Mouse (Mus musculus) limb, embryonic 15.5 days (tissue): Measurements from ENCODE around the gene Smtnl2. TPM values are rescaled to one million over a fixed set of nuclear protein-coding genes. Genes with fewer than 3 reads are reported as not detected.
"Not testable (repeated sequence)": the region's sequence is repeated elsewhere in the genome, so short reads cannot be mapped to it uniquely, and the experiment has no call there.

Experiments used
- ATAC-seq: fragments of 200-750 bp; cut with Nextera tagmentation; 2 replicates; pipeline ENCODE4 v1.8.0; 2017; ENCODE audit warnings: low read depth, moderate TSS enrichment; ENCODE audit not compliant: insufficient number of reproducible peaks, low FRiP score, low TSS enrichment
- H3K27ac ChIP-seq: fragments of 300-500 bp; sonication (generic); 2 replicates; pipeline ENCODE4 v1.5.1; 2015; ENCODE audit warnings: moderate library complexity, mild to moderate bottlenecking, inconsistent platforms
- H3K27me3 ChIP-seq: fragments of 300-500 bp; sonication (generic); 2 replicates; pipeline ENCODE4 v1.6.1; 2015; ENCODE audit warnings: inconsistent platforms
- H3K36me3 ChIP-seq: fragments of 300-500 bp; sonication (generic); 2 replicates; pipeline ENCODE4 v1.6.1; 2015; ENCODE audit warnings: inconsistent platforms
- H3K4me1 ChIP-seq: fragments of 300-500 bp; sonication (generic); 2 replicates; pipeline ENCODE4 v1.6.1; 2015; ENCODE audit warnings: inconsistent platforms
- H3K4me2 ChIP-seq: fragments of 300-500 bp; sonication (generic); 2 replicates; pipeline ENCODE4 v1.6.1; 2015; ENCODE audit warnings: mild to moderate bottlenecking, inconsistent platforms
- H3K4me3 ChIP-seq: fragments of 300-500 bp; sonication (generic); 2 replicates; pipeline ENCODE4 v1.5.1; 2015; ENCODE audit warnings: mild to moderate bottlenecking, inconsistent platforms
- H3K9ac ChIP-seq: fragments of 300-500 bp; sonication (generic); 2 replicates; pipeline ENCODE4 v1.6.1; 2015; ENCODE audit warnings: inconsistent platforms
- H3K9me3 ChIP-seq: fragments of 300-500 bp; sonication (generic); 2 replicates; pipeline ENCODE4 v1.6.1; 2016; ENCODE audit warnings: inconsistent platforms
- WGBS: fragments of 180-500 bp; shearing (Covaris S2); methylation state at CpG from one replicate; pipeline ENCODE4 v1.1.7; 2015; 5-methylcytosine and 5-hydroxymethylcytosine counted together
- microRNA-seq: library from miRNA; unstranded; fragments of <30 nt; microRNA quantifications from one replicate; pipeline ENCODE4, GENCODE M21; 2016
- polyA plus RNA-seq: library from polyadenylated mRNA; unstranded; fragments of >200 nt; fragmentation: Nextera tagmentation; extraction: Ambion mirVana; gene quantifications from 2 replicates; pipeline ENCODE4 v1.2.1, GENCODE M21; 2015

Smtnl2 gene
- polyA plus RNA-seq, 1 experiment from 2014 or later = 85.0 TPM

DNA sequence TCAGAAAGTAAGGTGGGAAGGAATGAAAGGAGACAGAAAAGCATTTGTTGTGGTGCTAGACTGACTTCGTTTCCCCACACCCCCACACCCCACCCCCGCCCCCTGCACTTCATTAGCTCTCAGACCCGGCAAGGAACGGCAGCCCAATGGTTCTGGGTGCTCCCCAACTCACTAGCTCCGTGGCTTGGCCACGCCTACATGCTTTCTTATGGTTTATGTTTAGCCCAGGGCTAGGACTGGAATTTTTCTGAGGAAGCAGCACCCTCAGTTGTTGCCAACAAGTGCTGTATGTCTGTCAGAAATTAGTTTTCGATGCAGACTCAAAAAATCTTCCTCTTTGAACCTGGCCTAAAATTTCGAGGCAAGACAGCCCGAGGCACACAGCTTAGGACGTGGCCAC, 63.0 kb downstream of the Smtnl2 start:
- 32% methylated on average over 10 of the region's 10 CpGs for WGBS
- peaks cover 6% of the 10 kb centered on the region; the same call in 1 of the 2 replicates for H3K4me1 ChIP-seq
- no peak overlapping the region for H3K4me2 ChIP-seq
- H3K4me3 ChIP-seq = no peak overlapping the region
- H3K27ac ChIP-seq = no peak overlapping the region
- H3K9ac ChIP-seq = no peak overlapping the region
- H3K36me3 ChIP-seq = no peaks in the 10 kb centered on the region
- H3K9me3 ChIP-seq = no peaks in the 10 kb centered on the region
- H3K27me3 ChIP-seq = no peaks in the 10 kb centered on the region
- no peak for ATAC-seq

DNA sequence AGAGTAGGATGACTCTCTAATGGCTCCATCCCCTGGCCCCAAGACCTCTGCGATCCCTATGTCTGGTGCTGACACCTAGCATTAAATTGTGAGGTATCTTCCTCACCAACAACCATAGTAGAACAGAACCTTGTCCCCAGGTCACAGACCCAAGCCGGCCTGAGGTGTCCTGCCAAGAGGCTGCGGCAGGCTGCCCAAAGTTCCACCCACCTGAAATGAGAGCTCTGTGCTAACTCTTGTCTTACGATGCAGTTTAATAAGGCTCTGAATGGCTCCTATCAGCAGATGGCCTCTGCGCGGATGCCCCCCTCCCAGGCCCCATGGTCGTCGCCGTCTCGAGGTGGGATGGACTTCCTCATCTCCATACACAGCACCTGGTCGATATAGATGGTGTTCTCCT, 67.0 kb downstream of the Smtnl2 start:
- Histone ChIP-seq H3K9me3 (no peaks in the 10 kb centered on the region), H3K27ac (no peak overlapping the region), H3K36me3 (no peaks in the 10 kb centered on the region), H3K4me3 (no peak overlapping the region), H3K27me3 (no peaks in the 10 kb centered on the region), H3K4me2 (no peak overlapping the region), H3K9ac (no peak overlapping the region), H3K4me1 (peaks cover 6% of the 10 kb centered on the region; the same call in 1 of the 2 replicates)
- ATAC-seq = no peak
- 82% methylated on average over 11 of the region's 11 CpGs for WGBS

DNA sequence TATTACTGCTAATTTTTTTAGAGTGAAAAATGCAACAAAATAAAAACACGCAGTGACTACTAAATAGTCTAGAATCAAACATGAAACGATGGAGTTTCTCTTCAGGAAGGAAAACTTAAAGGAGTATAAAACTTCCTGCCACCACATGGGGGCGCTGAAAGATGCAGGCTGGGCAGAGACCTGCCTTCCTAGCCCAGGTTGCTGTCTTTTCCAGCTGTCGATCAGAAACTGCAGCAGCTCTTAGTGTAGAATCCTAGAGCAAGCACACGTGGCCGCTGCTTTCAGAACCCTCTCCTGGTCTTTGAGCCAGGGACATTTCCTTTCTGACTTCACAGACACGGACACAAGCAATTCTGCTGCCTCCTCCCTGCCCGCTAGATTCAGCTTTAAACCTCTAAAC, 67.6 kb downstream of the Smtnl2 start:
- Histone ChIP-seq H3K9me3 (no peaks in the 10 kb centered on the region), H3K4me3 (no peak overlapping the region), H3K9ac (no peak overlapping the region), H3K4me2 (no peak overlapping the region), H3K27ac (no peak overlapping the region), H3K27me3 (no peaks in the 10 kb centered on the region), H3K36me3 (no peaks in the 10 kb centered on the region), H3K4me1 (peaks cover 3% of the 10 kb centered on the region; the same call in 1 of the 2 replicates)
- WGBS = 25% methylated on average over 8 of the region's 8 CpGs
- no peak for ATAC-seq

DNA sequence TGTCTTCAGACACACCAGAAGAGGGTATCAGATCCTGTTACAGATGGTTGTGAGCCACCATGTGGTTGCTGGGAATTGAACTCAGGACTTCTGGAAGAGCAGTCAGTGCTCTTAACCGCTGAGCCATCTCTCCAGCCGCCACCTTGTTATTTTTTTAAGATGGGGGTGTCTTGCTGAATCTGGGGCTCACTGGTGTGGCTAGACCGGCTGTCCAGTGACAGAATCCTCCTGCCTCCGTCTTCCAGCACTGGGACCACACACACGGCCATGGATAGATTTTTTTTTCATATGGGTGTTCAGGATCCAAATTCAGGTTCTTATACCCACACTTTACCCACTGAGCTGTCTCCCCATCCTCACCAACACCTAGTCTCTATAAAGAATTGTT, 68.3 kb downstream of the Smtnl2 start:
- H3K4me1 ChIP-seq, H3K27me3 ChIP-seq, H3K9ac ChIP-seq, H3K4me3 ChIP-seq, H3K9me3 ChIP-seq, H3K27ac ChIP-seq, H3K36me3 ChIP-seq, H3K4me2 ChIP-seq, ATAC-seq: not testable (repeated sequence)
- WGBS = 90% methylated on average over 5 of the region's 5 CpGs

- Histone ChIP-seq H3K4me1 (0 out of 2 replicates have a peak, but pooled peaks cover 3% of the 10 kb centered on the region), H3K4me3 (no peak overlapping the region), H3K9ac (no peak overlapping the region), H3K27me3 (no peaks in the 10 kb centered on the region), H3K27ac (no peak overlapping the region), H3K9me3 (no peaks in the 10 kb centered on the region), H3K4me2 (no peak overlapping the region), H3K36me3 (no peaks in the 10 kb centered on the region)
- WGBS = 7% methylated on average over 7 of the region's 7 CpGs
- peak; percentile 55; the same call in 1 of the 2 replicates for ATAC-seq
These were observed 68.8 kb downstream of the Smtnl2 start for GRCm38 (mm10) chr11:72342549-72343237.

- no peak for ATAC-seq
- H3K4me1 ChIP-seq = peaks cover 8% of the 10 kb centered on the region; the same call in 1 of the 2 replicates
These were observed 71.8 kb downstream of the Smtnl2 start for GRCm38 (mm10) chr11:72339716-72340115.

More at GRCm38 (mm10) chr11:72339716-72340115, 71.8 kb downstream of the Smtnl2 start:
- Histone ChIP-seq H3K4me2 (no peak overlapping the region), H3K27ac (no peak overlapping the region), H3K4me3 (no peak overlapping the region), H3K9me3 (no peaks in the 10 kb centered on the region), H3K27me3 (no peaks in the 10 kb centered on the region), H3K9ac (no peak overlapping the region), H3K36me3 (no peaks in the 10 kb centered on the region)
- 65% methylated on average over 4 of the region's 4 CpGs for WGBS

Small RNA genes within 50 kb of the gene (microRNA-seq; reads per million reads assigned to microRNA genes)
- not detected for gene Mir6338

Other genes starting within 250 kb of the Smtnl2 start
- 0.29 and 0.56 TPM in 2 replicates for gene Gm43951, start 204.9 kb downstream of the Smtnl2 start, polyA plus RNA-seq
- gene 4933427D14Rik, start 204.3 kb downstream of the Smtnl2 start, polyA plus RNA-seq = 12.9 and 14.7 TPM in 2 replicates
- 257 and 283 TPM in 2 replicates for gene Txndc17, start 204.2 kb downstream of the Smtnl2 start, polyA plus RNA-seq
- gene Med31, start 196.1 kb downstream of the Smtnl2 start, polyA plus RNA-seq = 36.6 and 40.0 TPM in 2 replicates
- 3.2 and 4.5 TPM in 2 replicates for gene Slc13a5, start 144.5 kb downstream of the Smtnl2 start, polyA plus RNA-seq
- gene Xaf1, start 110.1 kb downstream of the Smtnl2 start, polyA plus RNA-seq = 3.2 and 3.5 TPM in 2 replicates
- gene Fbxo39, start 97.3 kb downstream of the Smtnl2 start, polyA plus RNA-seq = not detected in 2 replicates
- 1.5 and 1.6 TPM in 2 replicates for gene Tekt1, start 49.3 kb downstream of the Smtnl2 start, polyA plus RNA-seq
- 10.4 and 11.5 TPM in 2 replicates for gene Ggt6, start 23.8 kb upstream of the Smtnl2 start, polyA plus RNA-seq
- gene Mybbp1a, start 29.6 kb upstream of the Smtnl2 start, polyA plus RNA-seq = 127 and 128 TPM in 2 replicates
- gene Spns2, start 78.2 kb upstream of the Smtnl2 start, polyA plus RNA-seq = 10.6 TPM in 2 replicates
- gene Spns3, start 138.8 kb upstream of the Smtnl2 start, polyA plus RNA-seq = 0.88 and 0.97 TPM in 2 replicates
- gene Ube2g1, start 195.6 kb upstream of the Smtnl2 start, polyA plus RNA-seq = 63.3 and 65.7 TPM in 2 replicates